Mouse (Mus musculus) heart, embryonic 16.5 days (tissue): ENCODE results near the gene Insrr. TPM values are rescaled to one million over a fixed set of nuclear protein-coding genes. Genes with fewer than 3 reads are reported as not detected.
A peak's percentile ranks its signal among the peaks of the same experiment; 100 is the strongest.
"Not testable (repeated sequence)": the region's sequence is repeated elsewhere in the genome, so short reads cannot be mapped to it uniquely, and the experiment has no call there.

Experiments used
- ATAC-seq: fragments of 200-750 bp; cut with Nextera tagmentation; replicated peaks from 2 replicates; pipeline ENCODE4 v1.8.0; 2017; ENCODE audit warnings: moderate number of reproducible peaks; ENCODE audit not compliant: insufficient read depth, low FRiP score; ENCODE audit errors: extremely low read depth
- H3K27ac ChIP-seq: fragments of 300-500 bp; sonication (generic); 2 replicates; pipeline ENCODE4 v1.5.1; 2014; ENCODE audit warnings: mild to moderate bottlenecking, low read length, control low read depth, moderate library complexity
- H3K27me3 ChIP-seq: fragments of 300-500 bp; sonication (generic); 2 replicates; pipeline ENCODE4 v1.6.1; 2014; ENCODE audit warnings: low read length, mixed read lengths; ENCODE audit not compliant: control insufficient read depth, insufficient read depth
- H3K36me3 ChIP-seq: fragments of 300-500 bp; sonication (generic); 2 replicates; pipeline ENCODE4 v1.6.1; 2014; ENCODE audit not compliant: control insufficient read depth, insufficient read depth
- H3K4me1 ChIP-seq: fragments of 300-500 bp; sonication (generic); 2 replicates; pipeline ENCODE4 v1.6.1; 2014; ENCODE audit warnings: low read length, mixed read lengths; ENCODE audit not compliant: control insufficient read depth, insufficient read depth
- H3K4me2 ChIP-seq: fragments of 300-500 bp; sonication (generic); 2 replicates; pipeline ENCODE4 v1.6.1; 2014; ENCODE audit warnings: low read depth, mild to moderate bottlenecking, control low read depth, low read length
- H3K4me3 ChIP-seq: fragments of 300-500 bp; sonication (generic); 2 replicates; pipeline ENCODE4 v1.5.1; 2014; ENCODE audit warnings: mild to moderate bottlenecking, control low read depth, low read length
- H3K9ac ChIP-seq: fragments of 300-500 bp; sonication (generic); 2 replicates; pipeline ENCODE4 v1.6.1; 2014; ENCODE audit warnings: low read length, control low read depth
- H3K9me3 ChIP-seq: fragments of 300-500 bp; sonication (generic); replicated peaks from 2 replicates; pipeline ENCODE4 v1.6.1; 2016; ENCODE audit warnings: low read length; ENCODE audit not compliant: control insufficient read depth
- WGBS: fragments of 180-500 bp; shearing (Covaris S2); extraction: QIAGEN DNeasy Blood & Tissue Kit; methylation state at CpG from one replicate; pipeline ENCODE4 v1.1.7; 2014; 5-methylcytosine and 5-hydroxymethylcytosine counted together
- polyA plus RNA-seq: library from polyadenylated mRNA; unstranded; fragments of >200 nt; fragmentation: Nextera tagmentation; extraction: Ambion mirVana; gene quantifications from 2 replicates; pipeline ENCODE4 v1.2.1, GENCODE M21; 2015

Gene Insrr
- polyA plus RNA-seq, 1 experiment from 2014 or later, result not detected

GRCm38 (mm10) chr3:87854795-87855568 lies 58.2 kb downstream of the Insrr start:
- 56% methylated on average over 7 of the region's 7 CpGs for WGBS

GRCm38 (mm10) chr3:87855936-87856335 lies 59.2 kb downstream of the Insrr start:
- no peak overlapping the region for H3K4me3 ChIP-seq
- H3K9me3 ChIP-seq, result no peaks in the 10 kb centered on the region
- H3K36me3 ChIP-seq, result peaks cover 22% of the 10 kb centered on the region
- H3K4me1 ChIP-seq, result no peaks in the 10 kb centered on the region
- ATAC-seq, result no peak
- H3K27ac ChIP-seq, result no peak overlapping the region
- H3K4me2 ChIP-seq, result no peak overlapping the region
- H3K27me3 ChIP-seq, result no peaks in the 10 kb centered on the region
- no peak overlapping the region for H3K9ac ChIP-seq
- WGBS, result 73% methylated on average over 8 of the region's 8 CpGs

More at GRCm38 (mm10) chr3:87854795-87855568, 58.2 kb downstream of the Insrr start:
- Histone ChIP-seq H3K36me3 (peaks cover 22% of the 10 kb centered on the region), H3K4me2 (no peak overlapping the region), H3K4me1 (no peaks in the 10 kb centered on the region), H3K27me3 (no peaks in the 10 kb centered on the region), H3K4me3 (no peak overlapping the region), H3K9me3 (no peaks in the 10 kb centered on the region), H3K27ac (peak overlapping the region; percentile 15; the same call in 1 of the 2 replicates), H3K9ac (no peak overlapping the region)
- ATAC-seq, result no peak

- H3K4me3 ChIP-seq, result no peak overlapping the region
- 84% methylated on average over 8 of the region's 8 CpGs for WGBS
- H3K4me2 ChIP-seq, result no peak overlapping the region
- ATAC-seq, result no peak
- no peaks in the 10 kb centered on the region for H3K27me3 ChIP-seq
- no peak overlapping the region for H3K27ac ChIP-seq
- H3K9ac ChIP-seq, result no peak overlapping the region
- H3K4me1 ChIP-seq, result no peaks in the 10 kb centered on the region
- peaks cover 29% of the 10 kb centered on the region for H3K36me3 ChIP-seq
- no peaks in the 10 kb centered on the region for H3K9me3 ChIP-seq
Measured at GRCm38 (mm10) chr3:87857666-87858065, 60.9 kb downstream of the Insrr start.

- H3K4me1 ChIP-seq, result no peaks in the 10 kb centered on the region
- peaks cover 44% of the 10 kb centered on the region for H3K36me3 ChIP-seq
- 22% methylated on average over 3 of the region's 3 CpGs for WGBS
- no peak overlapping the region for H3K4me2 ChIP-seq
- ATAC-seq, result no peak; the same call in 1 of the 2 replicates
- H3K9ac ChIP-seq, result no peak overlapping the region
- H3K4me3 ChIP-seq, result no peak overlapping the region
- no peak overlapping the region for H3K27ac ChIP-seq
- H3K9me3 ChIP-seq, result no peaks in the 10 kb centered on the region
- H3K27me3 ChIP-seq, result no peaks in the 10 kb centered on the region
Measured at GRCm38 (mm10) chr3:87859813-87860212, 63.1 kb downstream of the Insrr start.

GRCm38 (mm10) chr3:87864111-87864510 lies 67.4 kb downstream of the Insrr start:
- not testable (repeated sequence) for H3K9me3 ChIP-seq, H3K4me1 ChIP-seq, H3K4me2 ChIP-seq, H3K9ac ChIP-seq, H3K4me3 ChIP-seq, H3K27me3 ChIP-seq, ATAC-seq, H3K27ac ChIP-seq
- H3K36me3 ChIP-seq, result peaks cover 50% of the 10 kb centered on the region
- WGBS, result 88% methylated on average over 4 of the region's 4 CpGs

Other genes starting within 250 kb of the Insrr start
- 7.6 and 10.0 TPM in 2 replicates for gene Arhgef11, start 179.4 kb upstream of the Insrr start, polyA plus RNA-seq
- 0.71 and 0.87 TPM in 2 replicates for gene Lrrc71, start 48.3 kb upstream of the Insrr start, polyA plus RNA-seq
- 0.39 and 0.44 TPM in 2 replicates for gene Ntrk1, start 1.8 kb upstream of the Insrr start, polyA plus RNA-seq
- gene Pear1, start 27.4 kb downstream of the Insrr start, polyA plus RNA-seq, result 19.4 and 21.5 TPM in 2 replicates
- 3.3 and 8.9 TPM in 2 replicates for gene Sh2d2a, start 49.8 kb downstream of the Insrr start, polyA plus RNA-seq
- gene Prcc, start 88.7 kb downstream of the Insrr start, polyA plus RNA-seq, result 10.6 and 12.1 TPM in 2 replicates
- 74.3 and 134 TPM in 2 replicates for gene Hdgf, start 109.4 kb downstream of the Insrr start, polyA plus RNA-seq
- 66.1 and 68.4 TPM in 2 replicates for gene Mrpl24, start 122.6 kb downstream of the Insrr start, polyA plus RNA-seq
- gene Isg20l2, start 133.4 kb downstream of the Insrr start, polyA plus RNA-seq, result 29.2 and 29.4 TPM in 2 replicates
- gene Rrnad1, start 133.8 kb downstream of the Insrr start, polyA plus RNA-seq, result 14.0 and 15.1 TPM in 2 replicates
- 7.8 and 10.1 TPM in 2 replicates for gene Crabp2, start 151.7 kb downstream of the Insrr start, polyA plus RNA-seq
- 9.5 and 13.4 TPM in 2 replicates for gene Nes, start 174.1 kb downstream of the Insrr start, polyA plus RNA-seq
- gene Bcan, start 203.3 kb downstream of the Insrr start, polyA plus RNA-seq, result 0.13 and 0.47 TPM in 2 replicates
- 0.18 TPM in 1 of 2 replicates, not detected in the other for gene Hapln2, start 230.6 kb downstream of the Insrr start, polyA plus RNA-seq
- gene Gpatch4, start 246.2 kb downstream of the Insrr start, polyA plus RNA-seq, result 19.3 and 21.3 TPM in 2 replicates